Mouse (Mus musculus) brain, embryonic 14.5 days (tissue): ENCODE measurements at regions not wholly inside any gene's neighbourhood (a gene's known extent, or its start where the extent isn't known, plus 50 kb on each side); places are given as distances from the start of the nearest gene placed in this dataset.

ENCODE experiments used
- DNase-seq: peaks from one replicate; pipeline ENCODE4 v3.0.0-alpha.2; 2011; ENCODE audit warnings: low read depth
- CTCF ChIP-seq: fragments of 200-500 bp; IDR thresholded peaks from 2 replicates; pipeline ENCODE4 v1.5.1; 2012; ENCODE audit warnings: inconsistent platforms, mild to moderate bottlenecking, moderate library complexity, borderline replicate concordance; ENCODE audit not compliant: insufficient read depth, insufficient read length; ENCODE audit errors: extremely low read depth
- POLR2A ChIP-seq: fragments of 200-500 bp; IDR thresholded peaks from 2 replicates; pipeline ENCODE4 v1.6.1; 2012; ENCODE audit warnings: mild to moderate bottlenecking, inconsistent platforms, borderline replicate concordance; ENCODE audit not compliant: poor library complexity, insufficient read depth, insufficient read length, severe bottlenecking; ENCODE audit errors: extremely low read depth

DNA sequence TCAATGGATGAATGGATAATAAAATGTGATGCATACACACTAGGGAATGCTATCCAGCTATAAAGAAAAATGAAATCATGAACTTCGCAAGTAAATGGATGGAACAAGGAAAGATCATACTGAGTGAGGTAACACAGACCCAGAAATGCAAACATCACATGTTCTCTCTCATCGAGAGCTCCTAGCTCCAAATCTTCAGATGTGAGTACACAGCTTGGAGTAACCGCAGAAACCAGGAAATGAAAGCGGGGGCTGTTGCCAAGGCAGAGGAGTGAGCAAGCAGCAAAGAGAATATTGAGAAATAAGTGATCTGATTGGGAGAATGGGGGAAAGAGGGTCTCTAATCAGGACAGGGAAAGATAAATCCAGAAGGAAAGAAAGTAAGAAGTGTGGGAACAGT, 52.0 kb upstream of the Tsc22d2 start:
- TF ChIP-seq POLR2A (no peak), CTCF (no peak)
- DNase-seq, result no peak

- TF ChIP-seq CTCF, result no peak
- no peak for TF ChIP-seq POLR2A
- DNase-seq, result no peak
Observed at GRCm38 (mm10) chr3:58364526-58364925, 50.0 kb upstream of the Tsc22d2 start.
